Mouse (Mus musculus) kidney, postnatal 0 days (tissue): ENCODE results near the gene Olfr114. TPM values are rescaled to one million over a fixed set of nuclear protein-coding genes. Genes with fewer than 3 reads are reported as not detected.

Experiments used
- ATAC-seq: fragments of 200-750 bp; cut with Nextera tagmentation; replicated peaks from 2 replicates; pipeline ENCODE4 v1.8.0; 2017; ENCODE audit warnings: low read depth, moderate number of reproducible peaks, moderate TSS enrichment, moderate library complexity; ENCODE audit not compliant: low FRiP score
- DNase-seq: peaks from one replicate; pipeline ENCODE4 v3.0.0-alpha.2; 2016; ENCODE audit warnings: low spot score
- H3K27ac ChIP-seq: fragments of 300-500 bp; sonication (generic); 2 replicates; pipeline ENCODE4 v1.5.1; 2014; ENCODE audit warnings: mild to moderate bottlenecking
- H3K27me3 ChIP-seq: fragments of 300-500 bp; sonication (generic); 2 replicates; pipeline ENCODE4 v1.6.1; 2014; ENCODE audit warnings: low read length, mixed read lengths; ENCODE audit not compliant: insufficient read depth
- H3K36me3 ChIP-seq: fragments of 300-500 bp; sonication (generic); 2 replicates; pipeline ENCODE4 v1.6.1; 2014; ENCODE audit warnings: low read length, mixed read lengths; ENCODE audit not compliant: insufficient read depth
- H3K4me1 ChIP-seq: fragments of 300-500 bp; sonication (generic); replicated peaks from 2 replicates; pipeline ENCODE4 v1.6.1; 2014; ENCODE audit warnings: antibody characterized with exemption, low read length, mixed read lengths; ENCODE audit not compliant: insufficient read depth
- H3K4me2 ChIP-seq: fragments of 300-500 bp; sonication (generic); 2 replicates; pipeline ENCODE4 v1.6.1; 2014; ENCODE audit warnings: mild to moderate bottlenecking, low read length, moderate library complexity, mixed read lengths
- H3K4me3 ChIP-seq: fragments of 300-500 bp; sonication (generic); replicated peaks from 2 replicates; pipeline ENCODE4 v1.5.1; 2014; ENCODE audit warnings: low read depth, low read length
- H3K9ac ChIP-seq: fragments of 300-500 bp; sonication (generic); 2 replicates; pipeline ENCODE4 v1.6.1; 2014; ENCODE audit warnings: low read depth, low read length
- H3K9me3 ChIP-seq: fragments of 300-500 bp; sonication (generic); replicated peaks from 2 replicates; pipeline ENCODE4 v1.6.1; 2016; ENCODE audit warnings: low read length, inconsistent platforms, mixed read lengths
- CTCF ChIP-seq: IDR thresholded peaks from 2 replicates; pipeline ENCODE4 v1.5.1; 2016; ENCODE audit warnings: antibody characterized with exemption, low read depth, mild to moderate bottlenecking, moderate library complexity
- WGBS: fragments of 180-500 bp; shearing (Covaris S2); extraction: QIAGEN DNeasy Blood & Tissue Kit; methylation state at CpG from one replicate; pipeline ENCODE4 v1.1.7; 2014; 5-methylcytosine and 5-hydroxymethylcytosine counted together
- polyA plus RNA-seq: library from polyadenylated mRNA; unstranded; fragments of >200 nt; fragmentation: Nextera tagmentation; extraction: Ambion mirVana; gene quantifications from 2 replicates; pipeline ENCODE4 v1.2.1, GENCODE M21; 2015

Gene Olfr114
- polyA plus RNA-seq, 1 experiment from 2014 or later, result not detected

DNA sequence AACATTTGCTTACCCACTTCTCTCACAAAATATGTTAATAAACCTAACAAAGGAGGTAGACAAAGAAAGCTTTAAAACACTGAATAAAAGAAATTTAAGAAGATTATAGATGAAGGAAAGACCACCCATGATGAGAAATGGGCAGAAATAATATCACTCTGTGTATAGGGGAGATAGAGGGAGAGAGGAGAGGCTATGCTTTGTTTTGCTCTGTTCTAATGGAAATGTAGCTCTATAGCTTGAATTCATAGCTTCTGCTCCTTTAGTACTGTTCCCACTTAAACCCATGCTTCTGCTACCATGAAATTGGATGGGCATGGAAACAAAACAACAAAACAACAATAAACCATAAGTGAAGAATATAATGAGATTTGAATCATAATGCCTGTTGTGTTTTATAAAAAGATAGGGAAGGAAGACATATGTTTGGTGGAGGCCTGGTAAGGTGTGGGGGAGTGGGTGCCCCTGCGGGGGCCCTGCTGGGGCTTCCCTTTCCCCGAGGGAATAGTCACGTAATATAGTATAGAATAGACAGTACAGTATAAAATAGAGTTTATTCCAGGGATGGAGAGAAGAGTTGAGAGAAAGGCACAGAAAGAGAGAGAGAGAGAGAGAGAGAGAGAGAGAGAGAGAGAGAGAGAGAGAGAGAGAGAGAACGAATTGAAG is 51.0 kb downstream of the Olfr114 start:
- H3K9ac ChIP-seq, result no peak overlapping the region
- no peaks in the 10 kb centered on the region for H3K9me3 ChIP-seq
- no peaks in the 10 kb centered on the region for H3K4me1 ChIP-seq
- no peaks in the 10 kb centered on the region for H3K27me3 ChIP-seq
- ATAC-seq (no peak), DNase-seq (no peak)
- no peaks in the 10 kb centered on the region for H3K36me3 ChIP-seq
- WGBS, result 81% methylated on average over 4 of the region's 4 CpGs
- no peak overlapping the region for H3K4me3 ChIP-seq
- no peak for TF ChIP-seq CTCF
- H3K27ac ChIP-seq, result no peak overlapping the region
- H3K4me2 ChIP-seq, result no peak overlapping the region

Other genes with a start within 250 kb of the Olfr114 start
- not detected in 2 replicates for gene Olfr104-ps, start 233.2 kb downstream of the Olfr114 start, polyA plus RNA-seq
- gene Olfr105-ps, start 213.7 kb downstream of the Olfr114 start, polyA plus RNA-seq, result not detected in 2 replicates
- not detected in 2 replicates for gene Olfr106-ps, start 202.3 kb downstream of the Olfr114 start, polyA plus RNA-seq
- gene Olfr107, start 193.5 kb downstream of the Olfr114 start, polyA plus RNA-seq, result not detected in 2 replicates
- not detected in 2 replicates for gene Olfr108, start 147.3 kb downstream of the Olfr114 start, polyA plus RNA-seq
- gene Olfr109, start 133.8 kb downstream of the Olfr114 start, polyA plus RNA-seq, result not detected in 2 replicates
- gene H2-M2, start 109.2 kb downstream of the Olfr114 start, polyA plus RNA-seq, result not detected in 2 replicates
- not detected in 2 replicates for gene Olfr110, start 100.3 kb downstream of the Olfr114 start, polyA plus RNA-seq
- gene Olfr111, start 84.7 kb downstream of the Olfr114 start, polyA plus RNA-seq, result not detected in 2 replicates
- not detected in 2 replicates for gene Olfr112, start 23.3 kb downstream of the Olfr114 start, polyA plus RNA-seq
- not detected in 2 replicates for gene Olfr113, start 15.1 kb downstream of the Olfr114 start, polyA plus RNA-seq
- gene Olfr115, start 34.4 kb upstream of the Olfr114 start, polyA plus RNA-seq, result not detected in 2 replicates
- not detected in 2 replicates for gene Olfr116, start 34.5 kb upstream of the Olfr114 start, polyA plus RNA-seq
- gene Olfr117, start 71.0 kb upstream of the Olfr114 start, polyA plus RNA-seq, result not detected in 2 replicates
- gene Olfr118, start 74.2 kb upstream of the Olfr114 start, polyA plus RNA-seq, result not detected in 2 replicates
- gene Olfr119, start 103.8 kb upstream of the Olfr114 start, polyA plus RNA-seq, result not detected in 2 replicates
- not detected in 2 replicates for gene Olfr120, start 129.1 kb upstream of the Olfr114 start, polyA plus RNA-seq
- gene Olfr121, start 156.1 kb upstream of the Olfr114 start, polyA plus RNA-seq, result not detected in 2 replicates
- not detected in 2 replicates for gene Olfr122, start 175.9 kb upstream of the Olfr114 start, polyA plus RNA-seq
- not detected in 2 replicates for gene Olfr123, start 200.8 kb upstream of the Olfr114 start, polyA plus RNA-seq
- gene Olfr124, start 207.1 kb upstream of the Olfr114 start, polyA plus RNA-seq, result not detected in 2 replicates
- gene Olfr125, start 240.2 kb upstream of the Olfr114 start, polyA plus RNA-seq, result not detected in 2 replicates